Mouse (Mus musculus) MEL (cell line): ENCODE measurements around the gene Eif4ebp2.
A peak's percentile ranks its signal among the peaks of the same experiment; 100 is the strongest.

Experiments
- CTCF ChIP-seq, 3 experiments: IDR thresholded peaks in 2 of 3; conservative IDR thresholded peaks in 1 of 3; 2 replicates each; pipeline ENCODE4 v1.5.1; 2011 to 2012; ENCODE audit warnings: low read length in 3 of 3, low read depth in 2 of 3, mild to moderate bottlenecking in 2 of 3, improper control_type of control experiment in 1 of 3, inconsistent platforms in 1 of 3, mixed read lengths in 1 of 3, moderate library complexity in 1 of 3; ENCODE audit not compliant: control insufficient read depth in 1 of 3, insufficient read depth in 1 of 3, poor library complexity in 1 of 3, severe bottlenecking in 1 of 3
- E2F4 ChIP-seq: IDR thresholded peaks from 2 replicates; pipeline ENCODE4 v1.6.1; 2011; ENCODE audit warnings: low read depth, low read length, improper control_type of control experiment, borderline replicate concordance
- MAFK ChIP-seq: IDR thresholded peaks from 2 replicates; pipeline ENCODE4 v1.6.1; 2011; ENCODE audit warnings: low read depth, mild to moderate bottlenecking, low read length, improper control_type of control experiment, borderline replicate concordance
- MAX ChIP-seq: IDR thresholded peaks from 2 replicates; pipeline ENCODE4 v1.6.1; 2011; ENCODE audit warnings: low read length, improper control_type of control experiment
- NELFE ChIP-seq: IDR thresholded peaks from 2 replicates; pipeline ENCODE4 v1.6.1; 2011; ENCODE audit warnings: low read depth, low read length, improper control_type of control experiment
- NRF1 ChIP-seq: IDR thresholded peaks from 2 replicates; pipeline ENCODE4 v1.6.1; 2014; ENCODE audit warnings: low read depth, mild to moderate bottlenecking, inconsistent platforms, low read length, improper control_type of control experiment, moderate library complexity; ENCODE audit not compliant: poor library complexity, insufficient read depth, severe bottlenecking
- POLR2A ChIP-seq, 2 experiments: IDR thresholded peaks; 2 replicates each; pipeline ENCODE4 v1.6.1; 2011 to 2012; ENCODE audit warnings: low read length in 2 of 2, mild to moderate bottlenecking in 2 of 2, control low read depth in 1 of 2, improper control_type of control experiment in 1 of 2, low read depth in 1 of 2, moderate library complexity in 1 of 2; ENCODE audit not compliant: control insufficient read depth in 1 of 2, insufficient read depth in 1 of 2, poor library complexity in 1 of 2
- RAD21 ChIP-seq: IDR thresholded peaks from 2 replicates; pipeline ENCODE4 v1.6.1; 2011; ENCODE audit warnings: mild to moderate bottlenecking, low read depth, low read length, improper control_type of control experiment
- UBTF ChIP-seq: IDR thresholded peaks from 2 replicates; pipeline ENCODE4 v1.6.1; 2012; ENCODE audit warnings: low read depth, mild to moderate bottlenecking, inconsistent platforms, low read length, improper control_type of control experiment, moderate library complexity, borderline replicate concordance; ENCODE audit not compliant: insufficient read depth
- USF1 ChIP-seq: IDR thresholded peaks from 2 replicates; pipeline ENCODE4 v1.6.1; 2014; ENCODE audit warnings: low read depth, mild to moderate bottlenecking, inconsistent platforms, low read length, improper control_type of control experiment, moderate library complexity
- ZMIZ1 ChIP-seq: IDR thresholded peaks from 2 replicates; pipeline ENCODE4 v1.6.1; 2012; ENCODE audit warnings: low read depth, mild to moderate bottlenecking, inconsistent platforms, low read length, improper control_type of control experiment, moderate library complexity

DNA sequence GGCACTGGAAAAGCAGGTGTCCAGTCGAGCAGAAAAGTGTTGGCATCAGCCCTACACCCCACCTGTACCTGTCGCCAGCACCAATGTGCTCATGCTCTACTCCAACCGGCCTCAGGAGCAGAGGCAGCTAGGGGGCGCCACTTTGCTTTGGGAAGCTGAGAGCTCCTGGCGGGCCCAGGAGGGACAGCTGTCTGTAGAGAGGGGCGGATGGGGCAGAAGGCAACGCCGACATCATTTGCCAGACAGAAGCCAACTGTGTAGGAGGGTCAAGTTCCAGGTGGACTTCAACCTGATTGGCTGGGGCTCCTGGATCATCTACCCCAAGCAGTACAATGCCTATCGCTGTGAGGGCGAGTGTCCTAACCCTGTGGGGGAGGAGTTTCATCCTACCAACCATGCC lies 29.2 kb downstream of the Eif4ebp2 start:
- TF ChIP-seq USF1 (no peak), E2F4 (no peak), CTCF (IDR thresholded peaks at IDR 0.05 in 2 of 3, conservative IDR thresholded peaks at IDR 0.05 in 1 of 3; ENCODE audit: control insufficient read depth in 1 of 3, insufficient read depth in 1 of 3, low read depth in 2 of 3, low read length in 3 of 3, poor library complexity in 1 of 3, severe bottlenecking in 1 of 3) (peak in 2 of 3 experiments; percentile 47 to 71; a peak in 5 of 6 replicates), NRF1 (no peak), UBTF (no peak), NELFE (no peak), MAFK (no peak), RAD21 (no peak; the same call in 1 of the 2 replicates), MAX (no peak), ZMIZ1 (no peak), POLR2A (IDR thresholded peaks at IDR 0.05; ENCODE audit: control insufficient read depth in 1 of 2, insufficient read depth in 1 of 2, low read depth in 1 of 2, low read length in 2 of 2, poor library complexity in 1 of 2) (no peak)
